Mouse (Mus musculus) megakaryocyte, embryonic 14.5 days (primary cell): ENCODE data around the gene Pbld2.

ENCODE experiments used
- FLI1 ChIP-seq: IDR thresholded peaks from 2 replicates; pipeline ENCODE4 v1.6.1; 2012; ENCODE audit warnings: low read length, inconsistent platforms, mixed read lengths
- GATA1 ChIP-seq: IDR thresholded peaks from 3 replicates; pipeline ENCODE4 v1.6.1; 2012; ENCODE audit warnings: mixed read lengths, low read length, inconsistent platforms, borderline replicate concordance

- TF ChIP-seq GATA1, result no peak
- no peak for TF ChIP-seq FLI1
Observed at GRCm38 (mm10) chr10:63019304-63019703, 4.8 kb upstream of the Pbld2 start.
